Mouse (Mus musculus): Measurements from ENCODE around the gene Lmna.

The Lmna gene

DNA sequence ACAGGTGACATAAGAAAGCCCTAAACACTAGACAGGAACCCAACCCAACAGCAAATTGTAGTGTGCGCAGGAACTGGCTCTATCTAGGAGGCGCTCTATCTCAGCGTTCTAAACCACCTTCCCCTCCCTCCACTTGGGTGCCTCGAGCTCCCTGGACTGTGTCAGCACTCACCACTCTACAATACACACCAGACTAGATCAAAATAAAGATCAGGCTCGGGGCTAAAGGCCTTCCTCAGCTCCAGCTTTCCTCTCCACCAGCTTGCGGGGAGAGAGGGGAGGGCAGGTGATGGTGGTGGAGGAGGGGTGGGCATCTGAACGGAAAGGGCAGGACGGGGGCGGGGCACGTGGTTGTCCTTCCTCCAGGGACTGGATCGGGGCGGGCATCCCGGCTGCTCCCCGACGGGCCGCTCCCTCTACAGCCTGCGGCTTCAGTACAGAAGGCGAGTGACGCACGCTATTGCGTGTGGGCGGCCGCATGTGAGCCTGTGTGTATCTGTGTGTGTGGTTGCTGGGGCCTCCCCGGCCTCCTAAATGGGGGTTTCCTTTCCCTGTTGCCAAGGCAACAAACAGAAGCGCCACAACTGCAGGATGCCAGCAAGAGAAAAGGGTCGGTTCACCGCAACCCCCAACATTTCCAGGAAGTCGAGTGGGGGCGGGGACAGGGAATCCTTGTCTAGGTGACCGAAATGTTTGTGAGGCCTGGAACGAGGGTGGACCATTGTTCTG, at the start of gene Lmna:
Gene Lmna (minus strand): TSS at position 265 of the 729 bp plus-strand sequence.
- peak; percentile 92 to 96 for DNase-seq (ENCODE audit: low spot score in 2 of 2)

DNA sequence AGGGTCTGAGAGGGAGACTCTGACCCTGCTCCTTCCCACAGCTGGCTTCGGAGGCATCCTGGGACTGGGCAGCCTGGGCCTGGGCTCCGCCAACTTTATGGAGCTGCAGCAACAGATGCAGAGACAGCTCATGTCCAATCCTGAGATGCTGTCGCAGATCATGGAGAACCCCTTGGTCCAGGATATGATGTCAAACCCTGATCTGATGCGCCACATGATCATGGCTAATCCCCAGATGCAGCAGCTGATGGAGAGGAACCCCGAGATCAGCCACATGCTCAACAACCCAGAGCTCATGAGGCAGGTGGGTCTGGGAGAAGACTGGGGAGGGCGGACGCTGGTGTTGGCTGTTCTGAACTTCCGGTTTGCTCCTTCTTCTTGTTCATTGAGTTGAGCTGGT, 46.9 kb upstream of the Lmna start:
- no peak for DNase-seq (ENCODE audit: low spot score in 2 of 2)

DNA sequence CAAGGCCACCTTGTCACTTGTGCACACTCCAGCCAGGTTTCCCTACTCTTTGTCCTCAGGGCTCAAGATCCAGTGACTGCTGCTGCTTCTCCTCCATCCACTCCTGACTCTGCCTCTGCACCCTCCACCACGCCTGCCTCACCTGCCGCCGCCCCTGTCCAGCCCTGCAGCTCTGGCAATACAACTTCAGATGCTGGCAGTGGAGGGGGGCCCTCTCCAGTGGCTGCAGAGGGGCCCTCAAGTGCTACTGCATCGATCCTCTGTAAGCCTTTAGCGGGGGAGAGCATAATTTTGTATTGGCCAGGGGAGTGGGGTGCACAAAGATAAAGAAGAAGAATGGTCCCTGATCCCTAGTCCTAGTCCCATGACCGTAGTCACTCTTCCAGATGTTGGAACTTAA, 46.0 kb upstream of the Lmna start:
- no peak for DNase-seq (ENCODE audit: low spot score in 2 of 2)

DNA sequence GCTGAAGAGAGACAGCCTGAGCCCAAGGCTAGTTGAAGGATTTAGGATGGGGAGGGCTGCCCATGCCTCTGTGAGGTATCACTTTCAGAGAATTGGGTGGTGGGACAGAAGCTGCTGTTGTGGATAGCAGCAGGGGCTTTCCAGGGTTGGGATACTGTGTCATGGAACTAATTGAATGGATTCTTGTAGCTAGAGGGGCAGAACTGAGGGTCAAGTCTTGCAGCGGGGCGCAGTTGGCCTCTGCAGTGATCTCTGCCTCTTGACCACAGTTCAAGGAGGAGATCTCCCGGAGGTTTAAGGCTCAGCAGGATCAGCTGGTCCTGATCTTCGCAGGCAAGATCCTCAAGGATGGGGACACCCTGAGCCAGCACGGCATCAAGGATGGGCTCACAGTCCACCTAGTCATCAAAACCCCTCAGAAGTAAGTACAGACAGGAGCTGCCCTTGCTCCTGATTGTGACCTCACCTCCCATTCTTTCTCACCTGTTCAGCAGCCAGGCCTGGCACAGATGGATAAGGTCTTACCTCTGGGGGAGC, 45.4 kb upstream of the Lmna start:
- DNase-seq (ENCODE audit: low spot score in 2 of 2) = no peak

DNA sequence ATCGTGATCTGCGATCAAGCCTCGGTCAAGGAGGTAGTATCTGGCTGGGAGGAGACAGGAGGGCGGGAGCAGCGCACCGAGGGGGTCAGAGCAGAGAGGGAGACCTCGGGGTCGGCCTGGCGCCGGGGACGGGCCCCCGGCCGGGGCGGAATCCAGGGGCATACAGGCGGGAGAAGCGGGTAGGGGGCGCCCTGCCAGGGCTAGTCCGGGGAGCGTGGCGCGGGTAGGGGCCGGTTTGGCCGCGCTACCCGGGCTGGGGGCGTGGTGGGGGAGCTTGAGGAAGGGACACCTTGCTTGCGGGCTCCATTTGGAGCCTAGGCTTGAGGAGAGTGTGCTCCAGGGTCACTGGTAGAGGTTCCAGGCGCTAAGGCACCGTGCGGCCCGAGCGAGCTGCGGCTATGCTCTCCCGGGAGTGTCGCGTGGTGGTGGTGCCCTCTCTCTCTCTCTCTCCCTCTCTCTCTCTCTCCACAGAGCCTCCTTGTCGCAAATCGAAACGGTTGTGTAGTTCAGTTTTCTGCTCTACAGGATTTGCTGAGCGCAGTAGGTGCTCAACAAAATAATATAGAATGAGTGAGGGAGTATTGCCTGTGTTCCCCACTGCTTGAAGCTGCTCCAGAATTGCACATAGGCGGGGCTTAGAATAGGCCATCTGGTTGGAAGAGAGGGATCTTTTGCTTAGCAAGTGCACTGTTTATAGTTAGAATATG, 44.3 kb upstream of the Lmna start:
- peak; percentile 55 for DNase-seq (ENCODE audit: low spot score in 2 of 2)

DNA sequence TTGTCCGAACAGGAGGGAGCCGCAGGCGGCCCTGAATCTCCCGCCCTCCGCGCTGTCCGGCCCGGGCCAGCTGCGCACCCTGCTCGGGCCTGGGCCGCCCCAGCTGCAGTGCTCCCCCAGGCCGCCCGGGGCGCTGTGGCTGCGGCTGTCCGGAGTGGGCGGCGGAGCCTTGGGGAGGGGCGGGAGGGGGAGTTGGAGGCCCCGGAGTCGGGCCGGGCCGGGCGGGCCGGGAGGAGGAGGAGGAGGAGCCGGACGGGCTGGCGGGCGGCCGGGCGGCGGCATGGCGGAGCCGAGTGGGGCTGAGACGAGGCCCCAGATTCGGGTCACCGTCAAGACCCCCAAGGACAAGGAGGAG, 43.7 kb upstream of the Lmna start, which contains the start of gene Ubqln4:
Gene Ubqln4 (plus strand): TSS at position 234 of the 355 bp plus-strand sequence.
- peak; percentile 84 to 87 for DNase-seq (ENCODE audit: low spot score in 2 of 2)

DNA sequence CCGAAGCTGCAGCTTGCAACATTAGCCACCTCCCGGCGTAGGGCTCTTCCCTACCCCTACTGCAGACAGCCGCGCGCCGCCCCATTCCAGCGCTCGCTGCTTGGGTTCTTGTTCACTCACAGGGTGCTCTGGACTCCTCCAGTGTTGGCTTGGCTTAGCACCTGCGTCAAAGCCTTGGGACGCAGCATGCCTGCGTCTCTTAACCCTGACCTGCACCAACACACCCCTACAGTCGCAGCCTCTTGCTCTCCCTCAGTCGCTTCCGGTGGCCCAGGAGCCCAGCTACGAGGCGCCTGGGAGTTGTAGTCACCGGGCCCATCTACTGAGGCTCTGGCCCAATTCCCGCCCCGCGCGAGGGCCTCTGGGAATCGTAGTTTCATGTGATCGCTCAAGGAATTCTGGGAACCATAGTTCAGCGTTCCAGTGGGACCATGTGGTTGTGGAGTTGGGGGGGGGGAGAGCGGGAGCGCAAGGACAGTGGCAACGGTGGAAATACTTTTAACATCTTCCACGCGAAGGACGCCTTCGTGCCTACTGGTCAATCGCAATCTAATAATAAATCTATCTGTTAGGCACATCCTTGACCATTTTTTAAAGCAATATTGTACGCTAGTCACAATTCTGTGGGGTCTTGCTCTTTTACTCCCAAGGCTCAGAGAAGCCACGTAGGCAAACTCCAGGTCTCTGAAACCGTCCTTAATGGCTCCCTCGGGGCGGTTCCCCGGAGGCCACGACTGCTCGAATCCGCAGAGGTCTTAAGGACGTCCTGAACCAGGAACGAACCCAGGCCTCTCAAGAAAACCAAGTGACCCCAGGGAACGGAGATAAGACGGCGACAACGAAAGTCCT, 43.1 kb upstream of the Lmna start, which contains the start of gene Lamtor2:
Gene Lamtor2 (minus strand): TSS at position 399 of the 849 bp plus-strand sequence.
- peak; percentile 98 to 99 for DNase-seq (ENCODE audit: low spot score in 2 of 2)

DNA sequence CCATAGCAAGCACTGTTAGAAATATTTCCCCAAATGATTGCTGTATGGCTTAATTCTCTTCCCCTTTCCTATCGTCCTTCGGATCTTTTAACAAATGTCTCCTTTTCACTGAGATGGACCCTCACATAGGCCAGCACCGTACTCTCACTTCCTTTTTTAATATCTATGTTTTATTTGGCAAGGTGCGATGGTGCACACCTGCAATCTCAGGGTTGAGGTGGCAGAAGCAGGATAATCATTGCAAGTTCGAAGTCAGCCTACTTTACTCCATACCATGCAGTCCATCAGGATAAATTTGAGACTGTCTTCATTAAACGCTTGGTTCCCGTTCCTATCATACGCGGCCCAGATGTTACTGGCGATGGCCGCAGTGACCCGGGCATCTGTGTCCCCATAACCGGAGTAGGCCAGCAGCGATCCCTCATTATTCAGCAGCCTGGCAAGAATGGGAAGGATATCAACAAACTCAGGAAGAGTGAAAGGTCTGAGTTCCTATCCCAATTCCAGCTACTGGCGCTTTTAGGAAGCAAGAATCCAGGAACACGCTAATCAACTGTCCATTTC, 42.4 kb upstream of the Lmna start:
- no peak for DNase-seq (ENCODE audit: low spot score in 2 of 2)

DNA sequence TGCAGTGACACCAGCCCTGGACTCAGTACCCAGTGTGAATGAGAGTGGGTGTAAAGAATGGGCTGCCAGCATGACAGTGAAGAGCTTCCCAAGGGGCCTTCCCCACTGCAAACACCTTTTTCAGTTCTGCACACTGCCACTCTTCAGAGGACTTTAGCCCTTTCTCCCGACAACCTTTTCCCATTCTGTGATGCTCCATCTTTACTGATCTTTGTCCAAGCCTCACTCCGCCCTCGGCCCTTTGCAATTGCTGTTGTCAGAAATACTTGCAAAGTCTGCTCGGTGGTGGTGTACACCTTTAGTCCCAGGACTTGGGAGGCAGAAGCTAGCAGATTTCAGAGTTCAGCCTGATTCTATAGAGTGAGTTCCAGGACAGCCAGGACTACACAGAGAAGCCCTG, 41.8 kb upstream of the Lmna start:
- no peak for DNase-seq (ENCODE audit: low spot score in 2 of 2)

DNA sequence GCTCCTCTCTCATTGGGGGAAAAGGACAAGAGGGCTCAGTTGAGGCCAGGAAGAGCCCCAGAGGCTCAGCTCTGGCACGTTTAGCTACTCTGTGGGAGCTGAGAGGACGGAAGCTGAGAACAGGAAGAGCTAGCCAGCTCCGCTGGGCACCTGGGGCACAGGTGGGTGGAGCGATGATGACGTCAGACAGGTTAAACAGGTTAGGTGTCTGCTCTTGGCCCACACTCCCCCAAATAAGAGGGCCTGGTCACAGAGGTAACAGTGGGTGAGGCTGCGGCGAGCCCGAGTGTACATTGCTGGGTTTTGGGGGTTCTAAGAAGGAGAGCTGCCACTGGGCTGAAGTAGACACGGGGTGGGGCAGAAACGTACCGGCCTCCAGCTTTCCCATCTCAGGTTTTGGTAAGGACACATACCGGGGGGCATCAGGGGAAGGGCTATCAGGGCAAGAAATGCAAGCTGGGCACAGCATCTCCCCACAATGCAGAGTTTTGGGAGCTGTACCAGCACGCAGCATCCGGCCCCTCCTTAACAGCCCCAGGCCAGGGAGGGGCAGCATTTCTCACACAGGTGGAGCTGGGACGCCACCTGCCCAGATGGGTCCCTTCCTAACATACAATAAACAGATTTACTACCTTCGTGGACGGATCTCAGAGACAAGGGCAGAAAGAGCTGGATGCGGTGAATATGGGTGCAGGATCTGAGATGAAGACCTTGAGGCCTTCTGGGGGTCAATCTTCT, 38.6 kb upstream of the Lmna start, which contains the start of gene Rab25:
Gene Rab25 (minus strand): TSS at position 121 of the 738 bp plus-strand sequence.
- no peak for DNase-seq (ENCODE audit: low spot score in 2 of 2)

DNA sequence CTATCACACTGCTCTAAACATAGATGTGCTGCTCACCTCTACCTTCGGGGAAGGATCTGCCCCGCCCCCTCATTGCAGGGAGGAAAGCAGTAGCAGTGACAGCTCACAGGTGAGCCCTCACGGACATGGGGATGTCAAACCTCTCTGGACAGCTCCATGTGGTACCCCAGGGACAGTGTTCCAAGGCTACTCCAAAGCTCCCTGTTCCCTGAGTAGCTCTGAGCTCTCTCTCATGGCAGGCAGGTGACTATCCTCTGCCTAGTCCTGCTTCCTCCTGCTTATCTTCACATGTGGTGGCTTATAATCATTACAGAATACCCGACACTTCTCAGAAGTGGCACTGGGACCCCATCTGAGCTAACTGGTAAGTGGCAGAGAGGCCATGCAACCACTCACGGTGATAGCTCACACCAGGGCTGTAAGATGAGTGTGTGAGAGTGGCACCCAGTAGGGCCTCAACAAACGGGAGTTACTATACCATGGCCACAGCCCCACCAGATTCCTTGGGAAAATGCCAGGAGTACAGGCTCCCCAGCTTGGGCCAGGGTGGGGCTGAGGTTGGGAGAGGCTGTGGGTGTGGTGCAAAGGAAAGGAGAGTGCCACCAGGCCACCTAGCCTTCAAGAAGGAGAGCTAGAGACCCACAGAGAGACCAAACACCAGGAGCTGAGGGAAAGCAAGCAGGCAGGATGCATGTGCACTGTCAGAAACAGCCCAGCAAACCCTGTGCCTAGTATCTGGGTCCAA, 37.1 kb upstream of the Lmna start:
- DNase-seq (ENCODE audit: low spot score in 2 of 2) = no peak

DNA sequence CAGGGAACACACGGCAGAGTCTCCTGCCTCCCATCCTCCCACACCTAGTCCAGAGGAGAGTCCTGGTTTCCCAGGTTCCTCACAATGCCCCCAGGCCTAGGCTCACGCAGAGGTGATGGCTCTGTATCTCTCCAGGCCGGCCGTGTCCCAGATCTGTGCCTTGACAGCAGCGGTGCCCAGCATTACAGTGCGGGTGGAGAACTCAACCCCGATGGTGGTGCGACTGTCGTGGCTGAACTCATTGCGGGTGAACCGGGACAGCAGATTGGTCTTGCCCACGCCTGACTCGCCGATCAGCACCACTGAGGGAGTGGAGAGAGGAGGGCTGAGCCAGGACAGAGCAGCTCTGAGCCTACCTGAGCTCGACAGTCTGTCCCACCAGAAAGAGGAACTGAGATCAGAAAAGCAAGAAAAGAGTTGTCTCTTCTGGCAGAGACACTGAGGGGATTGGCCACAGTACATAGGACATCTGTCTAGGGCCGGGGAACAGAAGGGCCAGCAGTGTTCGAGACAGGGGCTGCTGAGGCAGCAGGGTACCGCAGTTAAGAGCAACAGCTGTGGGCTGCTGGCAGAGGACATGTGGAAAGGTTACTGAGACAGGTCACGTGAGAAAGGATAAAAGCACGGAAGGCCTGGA, 35.3 kb upstream of the Lmna start:
- DNase-seq (ENCODE audit: low spot score in 2 of 2) = no peak

DNA sequence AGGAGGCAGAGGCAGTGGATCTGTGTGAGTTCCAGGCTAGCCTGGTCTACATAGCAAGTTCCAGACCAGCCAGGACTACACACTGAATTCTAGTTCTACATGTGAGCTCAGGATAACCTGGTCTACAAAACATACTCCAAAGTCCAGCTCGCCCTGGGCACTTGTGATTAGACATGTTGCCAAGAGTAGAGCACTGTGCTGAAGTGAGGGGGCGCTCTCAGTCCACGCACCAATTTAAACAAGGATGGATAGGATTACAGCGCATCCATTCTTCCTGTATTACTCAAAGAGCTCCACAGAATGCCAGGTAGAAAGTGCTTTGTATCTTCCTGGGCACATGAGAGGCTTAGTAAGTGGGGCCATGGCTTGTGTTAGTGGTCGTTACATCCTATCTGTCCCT, 34.8 kb upstream of the Lmna start:
- DNase-seq (ENCODE audit: low spot score in 2 of 2) = no peak

DNA sequence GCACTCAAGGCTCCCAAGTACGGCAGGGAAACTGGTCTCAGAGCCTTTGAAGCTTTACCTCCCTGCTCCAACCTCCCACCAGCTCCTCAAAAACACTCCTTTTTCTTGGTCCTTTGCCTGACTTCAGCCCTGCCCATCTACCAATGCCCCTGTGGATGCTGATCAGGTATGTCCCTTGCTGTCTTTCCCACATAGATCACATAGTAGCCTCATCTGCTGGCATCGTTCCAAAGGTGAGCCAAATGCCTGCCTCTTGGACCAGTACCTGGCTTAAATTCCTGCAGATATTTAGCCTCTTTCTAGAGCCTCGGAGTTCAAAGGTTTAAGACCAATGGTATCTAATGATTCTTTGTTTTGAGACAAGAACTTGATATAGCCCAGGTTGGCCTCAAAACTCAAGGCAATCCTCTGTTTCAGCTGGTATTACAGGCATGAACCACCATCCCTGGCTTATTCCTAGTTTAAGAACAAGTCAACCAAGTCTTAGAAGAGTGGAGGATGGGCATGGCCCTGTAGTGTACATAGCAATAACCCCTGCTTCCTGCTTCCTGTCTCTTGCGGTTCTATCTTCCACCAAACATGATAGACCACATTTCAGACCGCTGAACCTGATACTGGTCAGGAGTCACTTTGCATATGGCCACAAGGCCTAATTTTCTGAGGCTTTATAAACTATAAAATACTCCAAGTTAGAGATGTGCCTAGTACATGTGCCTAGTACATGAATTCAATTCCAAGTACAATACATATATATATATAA, 34.1 kb upstream of the Lmna start:
- no peak for DNase-seq (ENCODE audit: low spot score in 2 of 2)

DNA sequence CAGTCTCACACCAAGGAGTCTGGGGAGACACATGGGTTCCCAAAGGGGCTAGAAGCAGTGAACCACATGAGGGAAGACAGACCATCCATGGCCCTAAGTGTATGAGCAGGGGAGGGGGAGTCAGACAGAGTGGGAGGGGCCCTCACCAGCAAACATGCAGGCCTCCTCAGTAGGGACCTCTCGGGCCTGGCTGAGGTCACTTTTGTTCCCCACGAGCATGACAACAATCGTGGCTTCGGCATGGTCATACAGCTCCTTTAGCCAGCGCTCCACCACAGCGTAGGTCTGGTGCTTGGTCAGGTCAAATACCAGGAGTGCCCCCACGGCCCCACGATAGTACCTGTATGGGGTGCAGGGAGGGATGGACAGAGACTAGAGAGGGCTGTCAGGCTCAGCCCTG, 33.4 kb upstream of the Lmna start:
- DNase-seq (ENCODE audit: low spot score in 2 of 2) = no peak

DNA sequence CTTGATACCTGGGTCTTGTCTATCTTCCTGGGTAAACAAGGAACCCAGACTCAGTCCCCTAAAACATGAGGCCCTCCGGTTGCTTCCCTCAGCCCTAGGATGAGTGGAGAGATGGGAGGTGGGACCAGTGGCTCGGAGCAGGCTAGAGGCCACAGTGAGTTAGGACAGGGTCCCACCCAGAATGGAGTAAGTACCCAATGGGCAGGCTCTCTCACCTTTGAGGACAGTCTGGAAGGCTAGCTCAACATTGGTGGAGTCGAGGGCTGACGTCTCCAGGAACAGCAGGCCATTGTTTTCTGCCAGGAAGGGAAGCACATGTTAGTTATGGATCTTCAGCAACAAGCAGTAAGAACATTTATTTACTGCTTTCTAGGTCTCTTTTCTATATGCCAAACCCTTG, 32.7 kb upstream of the Lmna start:
- no peak for DNase-seq (ENCODE audit: low spot score in 2 of 2)

DNA sequence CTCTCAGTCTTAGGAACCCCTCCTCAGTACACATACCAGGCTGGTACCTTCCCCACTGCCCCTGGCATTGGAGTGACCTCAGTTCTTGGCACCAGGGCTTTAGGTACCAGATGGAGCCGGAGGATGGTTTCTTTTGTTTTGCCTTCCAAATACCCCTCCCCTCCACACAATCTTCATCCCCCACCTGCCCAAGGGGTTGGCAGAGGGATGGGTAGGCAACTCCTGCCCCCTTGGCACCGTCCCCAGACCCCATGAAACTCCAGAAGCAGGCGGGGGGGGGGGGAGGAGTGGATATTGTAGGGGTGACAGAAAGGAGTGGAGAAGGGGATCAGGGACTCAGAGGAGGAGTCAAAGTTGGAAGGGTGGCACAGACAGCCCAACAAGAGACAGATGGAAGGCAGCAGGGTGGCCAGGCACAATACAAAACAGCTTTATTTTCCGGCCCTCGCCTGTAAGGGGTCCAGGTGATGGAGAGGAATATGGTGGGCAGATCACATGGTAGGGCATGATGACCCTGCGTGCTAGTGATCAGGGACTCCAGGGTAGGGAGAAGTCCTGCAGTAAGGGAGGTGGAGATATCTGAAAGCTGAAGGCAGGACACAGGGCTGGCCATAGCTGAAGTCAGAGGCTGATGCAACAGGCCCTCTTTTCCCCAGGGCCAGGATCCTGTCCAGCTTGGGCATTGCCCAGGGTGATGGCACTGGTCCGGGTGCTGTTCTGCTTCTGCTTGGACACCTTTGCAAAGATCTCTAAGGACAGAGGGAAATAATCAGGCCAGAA, 32.1 kb upstream of the Lmna start:
- no peak for DNase-seq (ENCODE audit: low spot score in 2 of 2)

DNA sequence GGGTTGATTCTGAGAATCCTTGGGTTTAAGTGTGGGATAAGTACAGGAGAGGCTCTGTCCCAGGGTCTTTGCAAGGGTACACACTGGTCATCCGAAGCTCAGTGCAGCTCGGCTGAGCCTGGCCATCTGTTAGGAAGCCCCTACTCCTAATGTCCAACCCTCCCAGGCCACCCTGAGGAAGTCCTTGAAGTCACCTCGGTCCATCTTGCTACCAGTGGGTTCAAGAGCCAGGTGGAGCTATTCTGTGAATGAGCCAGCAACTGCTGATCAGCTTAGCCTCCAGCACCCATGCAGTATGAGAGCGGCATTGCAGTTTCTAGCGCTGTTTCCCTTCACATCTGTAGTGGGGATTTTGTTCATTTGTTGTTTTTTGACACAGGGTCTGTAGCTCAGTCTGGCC, 30.3 kb upstream of the Lmna start:
- DNase-seq (ENCODE audit: low spot score in 2 of 2) = no peak
